Mouse (Mus musculus): ENCODE results near the gene Ank3.

Ank3 gene

DNA sequence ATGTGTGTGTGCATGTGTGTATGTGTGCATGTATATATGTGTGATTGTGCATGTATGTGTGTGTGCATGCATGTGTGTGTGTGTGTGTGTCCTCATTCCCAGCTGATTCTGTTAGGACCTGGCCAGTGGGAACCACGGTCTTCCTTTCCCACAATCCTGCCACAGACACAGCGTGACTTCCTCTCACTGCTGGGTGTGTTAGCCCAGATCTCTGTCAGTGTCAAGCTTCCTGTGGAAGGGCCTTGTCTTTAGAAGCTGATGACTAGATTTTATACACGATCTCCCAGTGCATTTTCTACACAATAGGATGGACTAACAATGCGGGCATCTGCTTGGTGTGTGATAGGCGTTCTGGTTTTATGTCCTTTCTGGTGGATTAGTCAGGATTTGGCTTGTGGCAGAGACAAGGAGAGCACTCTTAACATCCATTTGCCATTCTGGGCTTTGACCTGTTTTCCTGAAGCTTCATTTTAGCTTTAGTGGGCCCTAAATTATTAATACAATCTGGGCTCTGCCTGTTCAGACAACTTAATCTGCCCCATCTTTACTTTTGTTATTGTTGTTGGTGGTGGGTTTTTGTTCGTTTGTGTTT, 322.4 kb downstream of the Ank3 start:
- DNase-seq (ENCODE audit: low read depth): no peak

DNA sequence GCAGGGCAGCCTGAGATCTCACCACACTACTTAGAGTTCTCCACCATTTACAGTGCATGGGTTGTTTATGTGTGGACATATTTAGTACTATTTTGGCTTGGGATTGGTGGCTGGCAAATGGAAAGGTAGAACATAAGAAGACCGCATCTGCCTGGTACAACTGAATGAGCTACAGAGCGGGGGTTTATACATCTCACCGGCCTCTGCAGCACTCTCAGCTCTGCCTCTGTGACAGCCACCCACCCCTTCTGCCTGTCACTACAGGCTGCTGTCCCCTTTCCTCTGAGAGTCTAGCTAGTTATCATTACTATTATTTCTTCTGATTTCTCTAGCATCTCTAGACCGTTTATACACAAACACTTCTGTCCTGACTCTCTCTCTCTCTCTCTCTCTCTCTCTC, 325.6 kb downstream of the Ank3 start:
- DNase-seq (ENCODE audit: low read depth): no peak

DNA sequence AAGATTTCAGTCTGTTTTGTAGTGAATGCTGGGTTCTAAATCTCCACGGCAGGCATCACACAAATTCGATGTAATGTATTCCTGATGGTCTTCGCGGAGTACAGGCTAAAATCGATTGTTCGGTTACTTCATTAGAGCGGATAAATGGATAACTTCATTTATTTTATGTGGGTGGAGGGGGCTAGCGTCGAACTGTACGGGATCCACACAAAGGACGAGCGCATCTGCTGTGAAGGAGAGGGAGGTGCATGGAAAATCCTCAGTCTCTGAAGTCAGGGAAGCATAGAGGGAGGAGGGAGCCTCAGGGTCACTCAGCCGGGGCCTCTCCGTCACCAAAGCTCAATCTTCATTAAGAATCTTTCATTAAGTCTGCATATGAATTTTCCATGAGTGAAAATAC, 326.5 kb downstream of the Ank3 start:
- no peak for DNase-seq (ENCODE audit: low read depth)

DNA sequence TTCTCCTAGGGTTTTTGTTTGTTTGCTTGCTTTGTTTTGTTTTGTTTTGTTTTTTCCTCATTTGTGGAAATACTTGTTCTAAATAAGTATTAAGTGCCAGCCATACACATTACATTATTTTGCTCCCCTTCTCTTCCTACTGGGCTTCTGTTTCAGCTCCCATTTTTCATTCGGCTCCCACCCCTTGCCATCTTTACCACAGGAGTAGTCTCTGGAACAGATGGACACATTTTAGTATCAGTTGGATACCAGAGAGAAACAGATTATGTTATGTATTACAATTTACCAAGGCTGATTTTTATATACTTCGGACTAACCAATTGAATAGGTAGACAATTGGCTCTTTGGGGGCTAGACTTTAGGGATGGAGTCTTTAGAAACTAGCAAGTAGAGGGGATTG, 327.7 kb downstream of the Ank3 start:
- DNase-seq (ENCODE audit: low read depth): no peak

DNA sequence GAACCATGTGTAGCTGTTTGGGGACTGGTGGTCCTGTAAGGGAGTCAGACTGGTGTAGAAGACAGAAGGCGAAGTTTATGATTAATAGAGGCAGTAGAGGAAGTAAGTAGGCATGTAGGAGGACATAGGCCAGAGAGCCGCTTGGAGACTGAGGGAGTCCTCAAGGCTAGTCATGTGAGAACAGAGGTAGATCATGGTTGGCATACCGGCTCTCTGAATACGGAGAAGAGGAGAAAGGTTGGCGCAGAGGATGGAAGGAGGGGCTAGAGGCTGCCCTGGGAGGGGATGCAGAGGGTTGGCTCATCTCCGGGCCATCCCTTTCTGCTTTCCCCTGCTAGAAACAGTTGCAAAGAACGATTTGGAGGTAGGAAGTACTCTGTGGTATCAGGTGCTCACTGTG, 328.2 kb downstream of the Ank3 start:
- no peak for DNase-seq (ENCODE audit: low read depth)

DNA sequence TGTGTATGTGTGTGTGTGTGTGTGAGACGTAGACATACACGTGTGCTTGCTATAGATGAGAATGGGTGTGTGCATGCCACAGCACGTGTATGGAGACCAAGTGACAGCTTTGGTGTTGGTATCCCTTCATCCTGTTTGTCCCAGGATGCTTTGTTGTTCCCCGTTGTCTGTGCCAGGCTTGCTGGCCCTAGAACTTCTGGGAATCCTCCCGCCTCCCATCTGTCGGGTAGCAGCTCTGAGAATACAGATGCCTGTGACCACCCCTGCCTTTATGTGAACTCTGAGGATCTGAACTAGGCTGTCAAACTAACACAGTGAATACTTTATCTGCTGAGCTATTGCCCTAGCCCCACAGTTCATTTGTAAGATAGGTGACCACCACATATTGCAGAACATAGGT, 330.3 kb downstream of the Ank3 start:
- no peak for DNase-seq (ENCODE audit: low read depth)

DNA sequence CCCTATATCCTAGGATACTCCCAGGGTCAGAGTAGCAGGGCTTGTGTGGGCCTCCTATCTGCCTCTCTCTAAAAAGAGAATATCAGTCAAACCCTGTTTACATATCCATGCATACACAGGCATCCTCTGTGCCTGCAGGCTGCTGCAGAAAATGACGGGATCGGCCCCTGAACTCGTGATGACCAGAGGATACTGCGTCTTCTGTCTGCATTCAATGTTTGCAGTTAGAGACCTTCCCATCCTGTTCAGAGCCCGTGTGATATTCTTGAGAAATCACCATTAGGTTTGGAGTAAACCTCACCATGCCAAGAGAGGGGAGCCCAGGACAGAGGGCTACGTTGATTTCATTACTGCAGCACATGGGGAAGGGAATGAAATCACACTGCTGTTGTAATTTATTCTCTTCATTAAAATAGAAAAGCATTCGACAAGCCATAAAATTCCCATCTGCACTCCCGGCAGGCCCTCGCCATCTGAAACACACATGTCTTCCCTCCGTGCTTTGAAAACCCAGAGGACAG, 331.8 kb downstream of the Ank3 start:
- DNase-seq (ENCODE audit: low read depth): no peak

DNA sequence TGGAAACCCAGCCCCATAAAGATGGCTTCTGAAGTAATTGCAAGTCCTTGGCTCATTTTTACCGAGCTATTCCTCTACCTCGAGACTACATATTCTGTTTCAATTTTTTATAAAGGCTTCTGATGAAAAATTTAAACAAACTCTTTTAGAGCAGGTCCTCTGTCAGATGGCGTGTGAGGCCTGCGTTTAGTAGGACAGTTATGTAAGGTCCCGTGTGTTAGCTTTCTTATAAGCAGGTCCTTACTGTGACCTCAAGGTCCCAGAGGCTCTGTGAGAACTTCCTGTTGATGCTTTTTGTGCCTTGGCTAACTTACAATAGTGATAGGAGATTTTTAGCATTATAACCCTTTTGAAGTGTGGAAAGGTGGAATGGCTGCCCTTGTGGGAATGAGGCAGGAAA, 332.8 kb downstream of the Ank3 start:
- no peak for DNase-seq (ENCODE audit: low read depth)

DNA sequence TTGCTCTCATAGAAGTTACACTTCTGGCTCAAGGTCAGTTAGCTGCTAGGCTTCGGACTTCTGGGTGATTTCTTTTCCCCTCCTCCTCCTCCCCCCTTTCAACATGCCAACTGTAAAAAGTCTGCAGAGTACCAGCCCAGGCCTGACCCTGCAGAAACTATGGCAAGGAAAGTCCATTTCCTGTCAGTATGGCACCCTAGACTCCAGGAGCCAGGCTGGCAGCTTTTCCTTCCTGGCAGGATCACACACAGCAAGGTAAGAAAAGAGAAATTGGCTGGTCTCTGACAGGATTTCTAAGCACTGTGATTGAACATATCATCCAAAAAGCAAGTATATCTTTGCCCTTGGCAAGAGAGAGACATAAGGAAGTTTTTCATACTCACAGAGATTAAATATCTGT, 333.3 kb downstream of the Ank3 start:
- no peak for DNase-seq (ENCODE audit: low read depth)

DNA sequence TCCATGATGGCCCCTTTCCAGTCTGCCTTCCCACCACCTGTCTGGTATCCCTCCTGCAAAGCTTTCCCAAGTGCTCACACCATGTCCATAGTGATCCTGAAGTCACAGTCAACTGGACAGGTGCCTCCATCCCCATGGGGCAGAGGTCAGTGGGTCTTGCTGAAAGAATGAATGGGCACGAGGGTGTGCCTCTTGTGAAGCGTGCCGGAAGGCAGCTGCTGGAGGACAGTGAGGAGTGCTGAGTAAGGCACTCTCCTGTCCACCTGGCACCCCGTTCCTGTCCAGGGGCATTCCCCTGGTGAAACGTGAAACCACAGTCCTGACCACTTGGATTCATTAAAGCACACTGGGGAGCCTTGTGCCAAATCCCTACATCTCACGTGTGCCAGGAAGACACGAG, 337.7 kb downstream of the Ank3 start:
- DNase-seq (ENCODE audit: low read depth): no peak

DNA sequence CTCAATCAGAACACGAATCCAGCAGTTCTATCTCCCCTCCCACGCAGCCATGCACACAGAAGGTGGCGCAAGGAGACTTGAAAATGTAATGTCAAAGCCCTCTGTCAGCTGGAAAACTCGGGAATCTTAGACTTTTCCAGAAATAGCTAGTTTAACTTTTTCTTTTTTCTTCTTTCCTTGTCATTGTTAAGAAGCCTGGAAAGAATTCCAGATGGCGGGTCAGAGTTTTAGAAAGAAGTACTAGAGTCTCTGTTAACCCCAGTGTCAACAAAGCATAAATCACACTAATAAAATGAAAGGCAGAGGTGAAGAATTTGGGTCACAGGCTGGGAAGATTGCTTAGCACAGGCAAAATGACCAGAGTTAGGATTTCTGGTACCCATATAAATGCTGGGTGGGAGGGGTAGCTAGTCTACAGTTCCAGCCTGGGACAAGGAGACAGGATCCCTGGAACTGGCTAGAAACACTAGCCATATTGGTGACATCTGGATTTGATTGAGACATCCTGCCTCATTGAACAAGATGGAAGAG, 340.2 kb downstream of the Ank3 start:
- no peak for DNase-seq (ENCODE audit: low read depth)

DNA sequence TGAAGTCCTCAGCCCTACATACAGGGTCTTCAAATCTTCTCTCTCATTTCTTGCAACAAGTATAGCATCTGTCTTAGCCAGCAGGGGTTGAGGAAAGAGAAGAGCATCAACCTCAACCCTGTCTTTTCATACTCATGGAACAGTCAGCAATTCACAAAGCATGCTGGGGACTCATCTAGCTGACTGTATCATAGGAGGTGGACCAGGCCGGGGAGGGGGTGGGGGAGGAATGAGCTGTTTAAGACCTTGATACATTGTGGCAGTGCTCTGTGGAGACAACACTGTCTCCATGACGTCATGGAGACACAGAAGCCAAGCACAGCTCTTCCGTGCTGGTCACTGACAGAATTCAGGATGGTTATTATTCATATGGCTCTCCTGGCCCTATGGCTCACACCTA, 344.0 kb downstream of the Ank3 start:
- no peak for DNase-seq (ENCODE audit: low read depth)

DNA sequence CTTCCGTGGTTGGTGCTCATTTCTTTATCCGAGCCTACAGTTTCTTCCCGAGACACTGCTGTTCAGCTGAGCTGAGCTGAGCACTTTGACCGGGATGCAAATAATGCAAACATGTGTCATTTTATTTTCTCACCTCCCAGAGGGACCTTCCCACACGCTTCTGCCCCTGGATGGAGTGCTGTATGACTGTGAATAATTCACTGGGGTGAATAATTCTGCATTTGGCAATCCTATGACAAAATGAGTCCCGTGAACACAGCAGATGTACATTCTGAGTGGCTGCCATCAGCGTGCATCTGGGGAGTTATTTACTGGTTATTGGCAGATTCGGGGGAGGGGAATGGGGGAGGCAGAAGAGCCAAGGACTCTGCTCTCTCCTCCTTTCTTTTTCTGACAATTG, 345.6 kb downstream of the Ank3 start:
- no peak for DNase-seq (ENCODE audit: low read depth)

DNA sequence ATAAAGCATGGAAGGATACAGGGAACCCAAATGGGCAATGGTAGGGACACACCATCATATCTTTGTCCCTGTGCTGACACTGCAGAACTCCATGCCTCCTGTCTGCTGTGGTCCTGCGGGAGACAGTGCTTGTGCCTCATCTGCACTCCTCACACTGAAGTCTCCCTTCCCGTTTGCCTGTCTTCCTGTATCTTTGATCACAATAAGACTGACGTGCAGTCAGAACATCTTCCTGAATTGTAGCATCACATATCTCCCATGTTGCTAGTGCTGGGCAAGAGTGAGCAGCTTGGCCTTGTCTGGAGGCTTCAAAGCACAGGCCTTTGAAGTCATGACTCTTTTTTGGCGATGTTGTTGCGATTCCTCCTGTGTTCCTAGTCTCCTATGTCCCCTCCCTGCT, 346.3 kb downstream of the Ank3 start:
- DNase-seq (ENCODE audit: low read depth): no peak

DNA sequence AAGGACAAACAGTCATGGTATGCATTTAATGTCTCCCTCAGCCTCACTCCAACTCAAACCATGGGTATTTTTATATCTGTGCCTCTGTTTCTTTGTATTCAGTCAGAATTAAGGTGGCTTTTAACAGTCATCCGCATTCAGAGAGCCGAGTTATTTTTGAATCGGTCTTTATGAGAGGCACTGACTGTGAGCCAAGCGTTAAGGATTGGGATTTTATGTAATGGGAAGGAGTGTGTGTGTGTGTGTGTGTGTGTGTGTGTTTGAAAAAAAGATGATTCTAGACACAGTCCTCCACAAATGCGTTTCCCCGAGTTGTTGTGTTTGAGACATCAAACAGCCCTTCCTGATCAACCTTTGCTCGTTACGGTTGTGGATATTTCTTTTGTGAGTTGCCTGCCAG, 347.7 kb downstream of the Ank3 start:
- no peak for DNase-seq (ENCODE audit: low read depth)

DNA sequence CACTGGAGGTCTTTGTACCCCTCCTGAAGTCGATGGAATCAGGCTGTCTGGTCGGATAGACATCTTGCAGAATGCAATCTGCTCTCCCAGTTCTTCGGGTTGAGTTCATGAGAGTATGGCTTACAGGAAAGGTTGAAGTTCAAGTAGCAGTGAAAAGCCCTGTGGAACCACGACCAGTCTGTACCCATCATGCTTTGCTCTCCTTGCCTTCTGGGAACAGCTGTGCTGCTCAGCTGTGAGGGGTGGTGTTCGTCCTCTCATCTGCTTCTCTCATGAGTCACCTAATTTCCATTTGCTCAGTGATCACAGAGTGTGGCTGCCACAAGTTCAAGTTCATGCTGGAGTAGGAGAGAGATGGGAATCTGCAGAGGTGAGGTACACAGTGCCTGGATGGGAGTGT, 348.2 kb downstream of the Ank3 start:
- no peak for DNase-seq (ENCODE audit: low read depth)

DNA sequence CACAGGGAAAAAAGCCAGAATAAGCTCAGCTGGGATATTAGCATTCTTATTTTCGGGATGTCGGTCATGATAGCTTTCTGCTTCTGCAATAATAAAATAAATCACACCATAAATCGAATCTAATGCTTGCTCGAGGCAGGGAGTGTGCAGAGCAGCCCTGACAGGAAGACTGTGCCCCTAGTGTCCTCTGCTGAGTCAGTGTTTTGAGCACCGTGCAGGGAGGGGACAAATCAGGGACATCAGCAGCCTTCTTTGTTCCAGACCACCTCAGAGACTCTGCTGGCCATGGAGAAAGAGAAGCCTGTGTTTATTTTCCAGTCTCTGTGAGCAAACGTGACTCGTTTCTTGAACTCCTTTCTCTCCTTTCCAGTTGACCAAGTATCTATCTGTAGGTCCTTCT, 352.8 kb downstream of the Ank3 start:
- no peak for DNase-seq (ENCODE audit: low read depth)

DNA sequence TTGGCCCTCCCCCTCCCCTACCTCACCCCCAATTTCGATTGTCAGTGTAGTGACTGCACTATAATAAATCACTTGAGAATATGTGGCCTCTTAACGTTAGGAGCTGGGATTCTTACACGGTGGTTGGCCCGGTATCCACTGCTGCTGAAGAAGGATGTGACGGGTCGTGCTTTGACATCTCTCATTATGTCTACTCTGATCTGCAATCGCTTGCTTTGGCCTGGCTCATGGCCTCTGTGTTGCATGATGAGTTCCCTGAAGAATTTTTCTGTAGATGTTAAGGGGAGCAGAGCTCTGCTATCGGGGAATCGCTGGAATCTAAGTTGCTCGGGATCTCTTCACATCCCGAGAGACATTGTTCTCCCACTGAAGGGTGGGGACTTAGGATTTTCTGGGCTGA, 354.9 kb downstream of the Ank3 start:
- no peak for DNase-seq (ENCODE audit: low read depth)

DNA sequence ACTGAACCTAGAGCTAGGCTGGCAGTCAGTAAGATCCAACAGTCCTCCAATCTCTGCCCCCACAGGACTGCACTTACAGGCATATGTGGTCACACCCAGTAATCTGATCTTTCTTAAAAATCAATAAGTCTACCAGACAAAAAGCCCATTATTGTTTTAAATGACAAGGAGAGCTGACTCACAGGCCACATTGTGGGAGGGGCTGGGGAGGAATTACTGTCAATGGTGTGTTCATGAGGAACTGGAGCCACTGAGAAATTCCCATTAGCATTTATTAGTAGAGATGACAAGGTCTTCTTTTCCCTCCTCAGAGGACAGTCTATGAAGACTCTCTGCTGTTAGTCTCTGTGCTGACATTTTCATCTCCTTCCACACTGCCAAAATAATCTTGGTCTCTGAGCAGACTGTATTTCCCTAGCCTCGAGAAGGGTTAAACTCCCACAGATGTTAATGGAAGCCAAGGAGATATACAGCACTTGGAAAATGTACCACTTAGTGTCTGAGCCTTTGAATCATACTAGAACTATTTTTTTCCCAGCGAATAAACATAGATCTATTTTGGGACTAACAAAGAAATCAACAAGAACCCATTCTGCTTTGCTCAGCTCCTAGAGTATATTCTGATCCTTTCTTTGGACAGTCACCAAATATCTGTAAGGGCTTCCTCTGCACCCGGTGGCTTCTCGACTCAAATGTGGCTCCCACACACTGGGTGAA, 358.5 kb downstream of the Ank3 start:
- DNase-seq (ENCODE audit: low read depth): no peak

DNA sequence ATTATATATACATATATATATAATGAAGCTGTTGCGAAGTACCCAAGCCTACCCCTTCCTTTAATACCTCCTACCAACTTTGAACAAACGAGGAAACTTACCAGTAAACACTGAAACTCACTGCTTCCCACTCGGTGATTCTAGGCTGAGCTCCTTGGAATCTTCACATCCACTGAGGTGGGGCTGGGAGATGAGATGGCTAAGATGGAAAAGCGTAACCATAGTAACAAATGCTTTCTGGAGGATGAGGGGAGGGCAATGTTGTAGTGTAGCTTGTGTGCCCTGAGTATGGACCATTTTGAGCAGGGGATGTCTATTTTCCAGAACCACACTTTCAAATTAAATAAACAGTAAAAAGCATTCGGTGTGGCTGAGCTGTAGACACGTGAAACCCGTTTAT, 364.4 kb downstream of the Ank3 start:
- no peak for DNase-seq (ENCODE audit: low read depth)

DNA sequence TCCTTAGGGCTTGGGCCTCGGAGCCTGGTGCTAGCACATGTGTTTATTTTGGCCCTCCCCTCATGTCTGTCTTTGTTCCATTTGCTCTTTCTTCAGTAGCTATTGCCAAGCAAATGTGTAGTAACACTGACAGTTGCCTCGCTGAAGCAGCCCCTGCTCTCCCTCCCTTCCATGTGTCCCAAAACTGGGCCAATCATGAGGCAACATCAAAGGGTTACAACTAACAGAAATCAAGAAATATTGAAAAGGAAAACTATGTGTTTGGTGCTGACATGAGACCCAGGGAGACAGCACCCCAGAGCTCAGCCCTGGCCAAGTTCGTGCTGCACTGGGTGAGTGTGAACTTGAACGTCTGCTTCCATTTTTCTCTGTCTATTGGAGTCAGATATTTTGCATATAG, 365.8 kb downstream of the Ank3 start:
- DNase-seq (ENCODE audit: low read depth): no peak

DNA sequence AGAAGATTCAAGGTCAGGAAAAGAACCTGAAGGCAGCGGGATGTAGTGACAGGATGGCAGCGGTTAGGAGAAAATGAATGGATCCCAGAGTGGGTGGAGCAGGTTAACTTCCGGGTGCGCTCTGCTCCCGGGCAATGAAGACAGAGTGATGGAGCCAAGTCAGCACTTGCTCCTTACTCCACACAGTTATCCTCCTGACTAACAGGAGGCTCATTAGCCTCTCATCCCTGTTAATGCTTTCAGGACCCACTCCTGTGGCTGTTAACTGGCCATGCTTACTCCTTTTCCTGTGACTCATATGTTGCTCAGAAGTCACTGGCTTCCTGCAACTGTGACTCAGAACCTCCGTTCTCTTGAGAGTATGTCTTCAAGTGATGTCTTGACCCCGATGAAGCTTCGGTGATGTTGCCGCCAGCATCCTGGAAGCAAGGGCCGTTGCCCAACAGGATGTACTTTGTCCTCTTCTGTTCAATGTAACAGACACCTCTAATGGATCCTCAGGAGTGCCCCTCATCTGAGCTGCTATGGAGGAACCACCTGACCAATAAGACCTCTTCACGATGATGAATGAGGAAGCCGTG, 378.6 kb downstream of the Ank3 start:
- DNase-seq (ENCODE audit: low read depth): no peak

DNA sequence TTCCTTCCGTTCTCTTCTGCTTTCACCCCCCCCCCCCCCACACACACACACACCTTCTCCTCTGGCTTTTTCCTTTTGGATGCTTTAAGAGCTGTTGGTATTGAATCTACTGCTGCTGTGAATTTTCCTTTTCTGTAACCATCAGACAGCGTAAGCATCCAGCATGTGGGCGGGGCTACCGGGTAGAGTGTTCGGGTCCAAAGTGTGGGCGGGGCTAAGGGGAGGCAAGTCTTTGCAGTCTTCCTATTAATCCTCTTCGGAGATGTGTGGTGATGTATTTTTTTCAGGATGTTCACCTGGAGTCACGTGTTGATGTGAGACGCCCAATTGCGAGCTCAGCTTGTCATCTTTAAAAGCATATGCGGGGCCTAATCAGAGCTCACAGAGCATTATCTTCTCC, 379.2 kb downstream of the Ank3 start:
- no peak for DNase-seq (ENCODE audit: low read depth)

DNA sequence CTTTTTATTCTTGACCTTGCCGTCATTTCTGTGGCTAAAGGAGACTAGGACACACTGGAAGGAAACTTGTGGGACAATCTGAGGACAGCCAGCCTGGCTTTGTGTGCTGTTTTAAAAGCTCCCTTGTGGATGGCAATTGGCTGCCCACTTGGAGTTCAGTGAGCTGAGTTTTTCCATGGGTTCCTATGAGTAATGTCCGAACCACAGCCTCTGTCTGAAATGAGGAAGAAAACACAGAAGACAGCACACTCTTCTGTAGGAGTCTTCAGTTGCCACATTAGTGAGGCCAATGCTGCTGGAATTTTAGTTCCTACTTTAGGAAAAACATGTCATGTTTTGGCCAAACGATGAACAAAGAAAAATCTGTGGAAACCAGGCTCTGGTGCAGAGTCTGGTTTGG, 380.7 kb downstream of the Ank3 start:
- DNase-seq (ENCODE audit: low read depth): no peak

Measured in naive thymus-derived CD4-positive, alpha-beta T cell, adult 2 months (primary cell).